In the genomic region with DNA sequence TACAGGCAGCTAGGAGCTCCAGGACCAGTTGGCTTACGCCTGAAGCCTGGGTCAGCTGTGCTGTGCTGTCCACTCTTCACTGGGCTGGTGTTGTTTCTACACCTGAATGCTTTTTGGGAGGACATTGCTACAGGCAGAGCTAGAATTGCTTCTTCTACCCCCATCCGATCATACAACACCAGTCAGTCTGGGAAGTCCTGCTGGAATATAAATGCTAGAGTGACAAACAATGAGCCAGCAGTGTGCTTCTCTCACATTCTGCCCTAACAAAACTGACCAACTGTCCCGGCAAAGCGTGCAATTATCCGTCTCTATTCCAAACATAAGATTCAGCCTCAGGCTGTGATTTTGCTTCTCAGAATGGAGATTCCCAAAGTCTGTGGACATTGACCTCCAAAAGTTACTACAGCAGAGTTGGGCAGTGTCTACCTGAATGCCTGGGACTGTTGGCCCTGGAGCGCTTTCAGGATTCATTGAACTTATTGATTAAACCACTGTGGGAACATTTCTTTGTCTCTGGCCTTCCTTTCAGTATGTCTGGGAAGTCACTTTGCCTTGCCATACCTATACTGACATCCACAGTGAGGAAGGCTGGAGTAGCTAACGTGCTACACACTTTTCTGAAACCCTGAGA, we compare ENCODE assay signal across 24 mouse cellular contexts.
"Had no signal": no experiment of that assay in that cellular context is flagged by ENCODE, and none has a peak within 500 bp of the region (broad histone marks: within the 10 kb centered on the region; RNA-seq: fewer than 3 reads in every experiment).

No protein-coding gene starts in this region.

- H3K36me3 ChIP-seq: heart, embryonic 13.5 days; heart, embryonic 15.5 days; hindbrain, embryonic 12.5 days; hindbrain, embryonic 15.5 days; kidney, embryonic 15.5 days; limb, embryonic 13.5 days; limb, embryonic 15.5 days; liver, embryonic 13.5 days had no signal

- H3K9ac ChIP-seq: heart, embryonic 13.5 days; heart, embryonic 15.5 days; hindbrain, embryonic 12.5 days; hindbrain, embryonic 15.5 days; kidney, embryonic 15.5 days; limb, embryonic 13.5 days; limb, embryonic 15.5 days; liver, embryonic 13.5 days had no signal

- H3K9me3 ChIP-seq: heart, embryonic 13.5 days; heart, embryonic 15.5 days; hindbrain, embryonic 12.5 days; hindbrain, embryonic 15.5 days; kidney, embryonic 15.5 days; limb, embryonic 13.5 days; limb, embryonic 15.5 days; liver, embryonic 13.5 days had no signal

- H3K27me3 ChIP-seq: heart, embryonic 13.5 days; heart, embryonic 15.5 days; hindbrain, embryonic 12.5 days; hindbrain, embryonic 15.5 days; kidney, embryonic 15.5 days; liver, embryonic 13.5 days had no signal

- H3K27ac ChIP-seq: heart, embryonic 13.5 days; heart, embryonic 15.5 days; hindbrain, embryonic 12.5 days; hindbrain, embryonic 15.5 days; hindbrain, postnatal 0 days; kidney, embryonic 15.5 days; kidney, postnatal 0 days; limb, embryonic 13.5 days; limb, embryonic 15.5 days; liver, embryonic 13.5 days had no signal

- DNase-seq: gastrocnemius, postnatal 14 days; gastrocnemius, postnatal 36 days; heart, postnatal 14 days; heart, postnatal 36 days; kidney, adult 11 months; kidney, adult 2 months; kidney, adult 9 months; kidney, postnatal 14 days; kidney, postnatal 36 days; layer of hippocampus, adult 9-11 months; layer of hippocampus, postnatal 36 days; left cerebral cortex, postnatal 4 days; liver, embryonic 13.5 days had no signal

- H3K4me1 ChIP-seq: hindbrain, embryonic 12.5 days; hindbrain, embryonic 15.5 days; limb, embryonic 15.5 days had no signal

- H3K4me2 ChIP-seq: heart, embryonic 11.5 days; heart, embryonic 13.5 days; heart, embryonic 15.5 days; hindbrain, embryonic 12.5 days; hindbrain, embryonic 15.5 days; kidney, embryonic 15.5 days; limb, embryonic 13.5 days; limb, embryonic 15.5 days; liver, embryonic 13.5 days had no signal

- H3K4me3 ChIP-seq: heart, embryonic 13.5 days; heart, embryonic 15.5 days; hindbrain, embryonic 12.5 days; hindbrain, embryonic 15.5 days; kidney, embryonic 15.5 days; limb, embryonic 13.5 days; limb, embryonic 15.5 days; liver, embryonic 13.5 days had no signal

- ATAC-seq: hindbrain, postnatal 0 days; intestine, embryonic 16.5 days had no signal
